Mouse (Mus musculus): Measurements from ENCODE around the gene Trim30d.
"Not testable (repeated sequence)": the region's sequence is repeated elsewhere in the genome, so short reads cannot be mapped to it uniquely, and the experiment has no call there.

Gene Trim30d

DNA sequence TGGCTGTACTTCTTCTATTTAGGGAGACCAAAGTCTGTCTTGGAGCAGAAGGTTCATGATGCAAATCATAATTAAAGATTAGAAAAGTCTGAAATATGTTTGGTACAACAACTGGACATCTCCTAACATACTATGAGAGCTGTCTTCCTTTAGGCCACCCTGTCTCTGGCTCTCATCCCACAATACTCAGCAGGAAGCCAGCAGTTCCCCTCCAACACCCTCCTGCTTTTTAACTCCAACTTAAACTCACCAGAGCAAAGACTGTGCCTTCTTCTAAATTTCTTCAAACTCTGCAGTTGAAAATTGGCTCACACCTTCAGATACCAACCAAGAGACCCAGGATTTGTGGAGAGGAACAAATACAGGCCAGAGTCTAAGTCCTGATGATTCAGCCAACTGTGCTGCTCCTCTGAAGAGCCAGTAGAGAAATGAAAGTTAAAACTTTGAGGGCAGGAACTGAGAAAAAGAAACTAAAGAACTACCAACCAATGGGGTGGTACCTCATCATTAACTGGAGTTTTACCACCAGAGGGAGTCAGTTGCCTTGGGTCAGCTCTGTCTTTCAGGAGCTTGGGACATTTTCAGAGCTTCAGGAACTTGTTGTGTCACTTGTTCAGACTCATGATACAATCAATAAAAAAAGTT lies at the start of gene Trim30d:
Gene Trim30d, minus strand, starts transcription at position 429 of the 645 bp plus-strand sequence.
- not testable (repeated sequence) for DNase-seq (ENCODE audit: low spot score in 2 of 2)

DNA sequence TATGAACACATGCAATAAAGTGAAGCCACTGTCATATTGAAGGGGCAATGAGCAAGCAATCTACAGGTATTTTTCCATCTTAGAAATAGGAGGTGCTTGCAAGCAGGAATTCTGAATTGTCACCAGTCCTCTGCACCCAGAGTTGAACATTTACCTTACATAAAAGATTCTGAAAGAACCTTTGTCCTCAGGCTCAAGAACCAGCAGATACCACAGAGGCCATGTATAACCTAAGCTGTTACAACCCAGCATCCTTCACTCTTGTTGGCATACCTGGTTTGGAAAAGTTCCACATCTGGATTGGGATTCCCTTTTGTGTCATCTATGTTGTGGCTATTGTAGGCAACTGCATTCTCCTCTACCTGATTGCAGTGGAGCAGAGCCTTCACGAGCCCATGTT lies 45.1 kb upstream of the Trim30d start:
- DNase-seq (ENCODE audit: low spot score in 2 of 2): no peak

DNA sequence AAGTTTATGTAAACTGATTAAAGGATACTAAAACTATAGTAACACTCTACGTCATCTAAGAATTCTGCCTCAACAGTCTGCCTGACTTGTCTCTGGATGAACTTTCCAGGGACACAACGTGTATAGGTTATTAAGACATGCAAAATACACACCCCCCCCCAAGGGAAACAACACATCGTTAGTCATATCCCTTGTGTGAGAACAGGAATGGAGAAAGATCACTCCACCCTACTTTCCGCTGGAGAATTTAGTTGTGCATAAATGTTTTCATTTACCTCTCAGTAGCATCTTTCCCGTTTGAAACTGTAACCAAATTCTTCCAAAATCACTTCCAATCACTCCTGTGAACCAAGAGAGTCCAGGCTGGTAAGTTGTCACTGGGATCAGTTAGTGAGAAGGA lies 42.2 kb upstream of the Trim30d start, which contains the start of gene Olfr651:
Gene Olfr651, plus strand, starts transcription at position 301 of the 400 bp plus-strand sequence.
- no peak for DNase-seq (ENCODE audit: low spot score in 2 of 2)

DNA sequence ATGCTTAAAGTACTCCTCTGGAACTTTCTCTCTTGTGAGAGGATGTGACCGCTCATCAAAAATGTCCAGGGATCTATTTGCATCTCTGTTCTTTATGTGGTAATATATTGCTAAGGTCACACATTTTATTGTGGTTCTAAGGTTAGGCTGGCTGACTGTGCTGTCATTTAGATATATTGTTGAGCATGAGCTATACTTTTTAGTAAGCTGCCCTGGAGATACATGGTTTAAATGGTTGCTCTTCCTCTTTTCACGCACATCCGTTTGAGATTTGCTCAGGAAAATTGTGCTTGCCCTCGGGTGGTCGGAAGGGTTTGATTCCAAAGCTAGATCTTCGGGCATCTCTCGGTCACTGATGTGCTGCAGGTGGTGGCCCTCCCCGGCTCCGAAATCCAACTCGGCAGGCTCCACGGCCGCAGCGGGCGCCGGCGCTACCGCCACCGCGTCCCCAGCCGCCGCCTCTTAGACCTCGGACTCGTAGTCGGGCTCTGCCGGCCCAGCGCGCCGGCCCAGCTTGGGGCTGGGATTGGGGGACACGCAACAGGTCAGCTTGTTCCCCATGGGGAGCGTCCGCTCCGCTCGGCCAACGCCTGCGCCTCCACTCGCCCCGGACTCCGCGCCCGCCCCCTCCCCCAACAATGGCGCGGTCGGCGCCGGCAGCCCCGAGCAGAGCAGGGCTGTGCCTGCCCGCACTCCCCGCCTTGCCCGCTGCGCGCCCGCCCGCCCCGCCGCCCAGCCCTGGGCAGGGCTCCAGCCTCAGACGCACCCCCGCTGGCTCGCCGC lies 5.9 kb downstream of the Trim30d start:
- DNase-seq (ENCODE audit: low spot score in 2 of 2): no peak

DNA sequence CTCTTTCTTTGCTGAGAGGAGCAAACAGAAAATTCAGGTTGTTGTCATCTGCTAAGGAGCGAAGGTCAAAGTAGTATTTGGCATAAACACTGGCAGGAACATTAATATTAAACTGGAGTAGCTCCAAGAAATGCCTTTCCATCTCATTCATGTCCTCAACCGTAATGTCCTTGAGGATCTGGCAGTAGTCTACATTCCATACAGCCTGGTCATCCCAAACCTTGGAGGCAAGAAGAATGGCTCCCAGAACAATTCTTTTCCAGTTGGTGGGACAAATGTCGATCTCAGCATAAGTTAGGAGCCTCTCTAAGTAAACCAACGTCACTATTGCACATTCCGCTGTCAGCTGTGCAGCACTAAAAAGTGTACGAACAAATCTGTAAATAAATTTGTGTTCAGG lies 6.5 kb downstream of the Trim30d start:
- not testable (repeated sequence) for DNase-seq (ENCODE audit: low spot score in 2 of 2)

DNA sequence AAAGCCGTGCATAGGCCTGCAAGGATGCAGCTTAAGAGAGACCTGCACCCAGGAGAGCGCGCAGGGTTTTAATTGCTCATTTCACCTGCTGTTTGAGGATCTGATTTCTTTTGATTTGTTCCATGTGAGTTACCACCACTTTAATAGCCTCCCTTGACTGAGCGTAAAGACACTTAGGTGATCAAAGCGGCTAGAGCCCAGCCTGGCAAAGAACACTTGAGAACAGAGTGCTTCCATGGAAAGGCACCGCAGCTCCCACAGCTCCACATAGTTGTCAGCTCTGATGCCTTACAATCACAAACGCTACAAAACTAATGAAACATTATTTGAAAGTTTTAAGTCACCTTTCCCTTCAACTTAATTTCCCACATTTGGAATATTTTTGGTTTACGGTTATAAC lies 8.2 kb downstream of the Trim30d start:
- DNase-seq (ENCODE audit: low spot score in 2 of 2): not testable (repeated sequence)

DNA sequence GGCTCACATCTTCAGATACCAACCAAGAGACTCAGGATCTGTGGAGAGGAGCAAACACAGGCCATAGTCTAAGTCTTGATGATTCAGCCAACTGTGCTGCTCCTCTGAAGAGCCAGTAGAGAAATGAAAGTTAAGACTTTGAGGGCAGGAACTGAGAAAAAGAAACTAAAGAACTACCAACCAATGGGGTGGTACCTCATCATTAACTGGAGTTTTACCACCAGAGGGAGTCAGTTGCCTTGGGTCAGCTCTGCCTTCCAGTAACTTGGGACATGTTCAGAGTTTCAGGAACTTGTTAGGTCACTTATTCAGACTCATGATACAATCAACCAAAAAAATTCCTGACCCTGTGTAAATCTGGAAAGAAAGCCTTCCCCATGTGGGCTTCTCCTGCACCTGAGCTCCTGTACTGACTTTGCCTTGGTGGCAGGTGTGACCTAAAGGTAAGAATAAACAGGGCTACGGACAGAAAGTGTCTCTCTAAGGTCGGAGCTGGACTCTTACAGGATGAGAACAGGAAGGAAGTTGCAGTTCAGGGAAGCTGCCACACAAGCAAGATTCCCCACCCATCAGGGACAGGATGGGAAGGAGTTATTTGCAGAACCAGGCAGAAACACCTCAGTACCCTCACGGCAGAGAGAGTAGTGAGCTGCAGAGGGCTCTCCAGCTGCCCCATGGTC lies 42.4 kb downstream of the Trim30d start, which contains the start of gene Trim30a:
Gene Trim30a, minus strand, starts transcription at position 129 of the 680 bp plus-strand sequence.
- peak in 1 of 2 experiments; percentile 5 for DNase-seq (ENCODE audit: low spot score in 2 of 2)

DNA sequence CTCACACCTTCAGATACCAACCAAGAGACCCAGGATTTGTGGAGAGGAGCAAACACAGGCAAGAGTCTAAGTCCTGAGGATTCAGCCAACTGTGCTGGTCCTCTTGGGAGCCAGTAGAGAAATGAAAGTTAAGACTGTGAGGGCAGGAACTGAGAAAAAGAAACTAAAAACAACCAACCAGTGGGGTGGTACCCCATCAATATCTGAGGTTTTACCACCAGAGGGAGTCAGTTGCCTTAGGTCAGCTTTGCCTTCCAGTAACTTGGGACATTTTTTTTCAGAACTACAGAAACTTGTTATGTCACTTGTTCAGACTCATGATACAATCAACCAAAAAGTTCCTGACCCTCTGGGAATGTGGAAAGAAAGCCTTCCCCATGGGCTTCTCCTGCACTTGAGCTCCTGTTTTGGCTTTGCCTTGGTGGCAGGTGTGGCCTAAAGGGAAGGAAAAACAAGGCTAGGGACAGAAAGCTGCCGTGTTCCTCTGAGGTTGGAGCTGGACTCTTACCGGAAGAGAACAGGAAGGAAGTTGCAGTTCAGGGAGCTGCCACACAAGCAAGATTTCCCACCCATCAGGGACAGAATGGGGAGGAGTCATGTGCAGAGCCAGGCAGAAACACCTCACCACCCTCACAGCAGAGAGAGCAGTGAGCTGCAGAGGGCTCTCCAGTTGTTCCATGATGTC lies 61.5 kb downstream of the Trim30d start:
- no peak for DNase-seq (ENCODE audit: low spot score in 2 of 2)
